Mouse (Mus musculus): Measurements from ENCODE around the gene Wscd2.
"Not testable (repeated sequence)": the region's sequence is repeated elsewhere in the genome, so short reads cannot be mapped to it uniquely, and the experiment has no call there.

GRCm38 (mm10) chr5:113585619-113586457, 95.7 kb downstream of the Wscd2 start:
- not testable (repeated sequence) for TF ChIP-seq CTCF (IDR thresholded peaks at IDR 0.05 in 2 of 3, conservative IDR thresholded peaks at IDR 0.05 in 1 of 3; ENCODE audit: control insufficient read depth in 1 of 3, insufficient read depth in 1 of 3, low read depth in 2 of 3, low read length in 3 of 3, poor library complexity in 1 of 3, severe bottlenecking in 1 of 3); EP300 (IDR thresholded peaks at IDR 0.05; ENCODE audit: low read depth in 1 of 2, low read length in 2 of 2); POLR2A (IDR thresholded peaks at IDR 0.05; ENCODE audit: control insufficient read depth in 1 of 2, insufficient read depth in 1 of 2, low read depth in 1 of 2, low read length in 2 of 2, poor library complexity in 1 of 2); MAX (IDR thresholded peaks at IDR 0.05; ENCODE audit: low read length); ZNF384 (IDR thresholded peaks at IDR 0.05; ENCODE audit: low read depth, low read length); CHD1 (IDR thresholded peaks at IDR 0.05; ENCODE audit: low read depth, low read length); HCFC1 (IDR thresholded peaks at IDR 0.05; ENCODE audit: low read depth, low read length); RCOR1 (IDR thresholded peaks at IDR 0.05; ENCODE audit: low read depth, low read length); MAFK (IDR thresholded peaks at IDR 0.05; ENCODE audit: borderline replicate concordance, low read depth, low read length)
